Mouse (Mus musculus): ENCODE measurements around the gene Lpp.

- TF ChIP-seq CTCF (IDR thresholded peaks at IDR 0.05; ENCODE audit: low read depth, low read length) (no peak), GATA1 (IDR thresholded peaks at IDR 0.05; ENCODE audit: borderline replicate concordance, low read length) (no peak)
These were observed 617.9 kb downstream of the Lpp start for GRCm38 (mm10) chr16:25010980-25011877.
